Mouse (Mus musculus) kidney, adult 18-20 months (tissue): ENCODE results near the gene Tomm20.
"Not testable (repeated sequence)": the region's sequence is repeated elsewhere in the genome, so short reads cannot be mapped to it uniquely, and the experiment has no call there.

ENCODE experiments used
- DNase-seq: peaks from one replicate; pipeline ENCODE4 v3.0.0; 2021

The Tomm20 gene

GRCm38 (mm10) chr8:126882586-126882985, 63.1 kb downstream of the Tomm20 start:
- not testable (repeated sequence) for DNase-seq

DNA sequence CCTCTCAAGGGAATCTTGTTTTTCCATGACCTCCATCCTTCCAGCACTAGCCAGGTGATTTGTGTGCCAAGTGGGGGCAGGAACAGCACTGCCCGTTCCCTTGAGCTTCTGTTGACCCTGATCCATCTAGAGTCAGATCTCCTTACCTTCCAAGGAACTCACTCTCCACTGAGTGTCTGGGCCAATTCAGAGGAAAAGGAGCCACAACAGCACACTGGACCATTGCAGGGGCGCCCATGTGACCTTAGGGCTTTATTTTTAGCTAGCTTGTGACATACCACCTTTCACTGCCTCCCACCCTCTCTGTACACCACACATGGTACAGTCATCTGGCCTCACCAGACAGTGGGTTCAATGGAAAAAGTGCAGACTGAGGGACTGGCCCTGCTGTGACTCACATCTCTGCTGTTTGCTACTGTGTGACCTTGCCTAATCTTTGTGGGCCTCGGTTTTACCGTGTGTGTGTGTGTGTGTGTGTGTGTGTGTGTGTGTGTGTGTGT, 64.0 kb downstream of the Tomm20 start:
- DNase-seq: no peak
